Mouse (Mus musculus): ENCODE measurements around the gene Ttc1. TPM values are rescaled to one million over a fixed set of nuclear protein-coding genes. Genes with fewer than 3 reads are reported as not detected.

Gene Ttc1
- polyA plus RNA-seq, 1 experiment, result 48.7 TPM

GRCm38 (mm10) chr11:43700291-43700690 lies 47.5 kb downstream of the Ttc1 start:
- Histone ChIP-seq H3K27me3 (ENCODE audit: control insufficient read depth, insufficient read depth, low read length, poor library complexity, severe bottlenecking) (no peaks in the 10 kb centered on the region), H3K4me3 (ENCODE audit: low read depth, low read length) (no peak overlapping the region), H3K4me1 (ENCODE audit: control insufficient read depth, insufficient read depth, low read length) (no peaks in the 10 kb centered on the region), H3K9ac (ENCODE audit: low read depth, poor library complexity, severe bottlenecking) (no peak overlapping the region), H3K36me3 (ENCODE audit: control insufficient read depth, insufficient read depth, low read length, poor library complexity, severe bottlenecking) (peaks cover 34% of the 10 kb centered on the region), H3K27ac (ENCODE audit: insufficient read depth, low read length) (no peak overlapping the region), H3K9me3 (replicated peaks; ENCODE audit: control insufficient read depth, insufficient read depth, low read length, poor library complexity, severe bottlenecking) (no peaks in the 10 kb centered on the region)
- TF ChIP-seq CTCF (IDR thresholded peaks at IDR 0.05; ENCODE audit: low read depth, low read length) (no peak), EP300 (IDR thresholded peaks at IDR 0.05; ENCODE audit: insufficient read depth, low read depth, low read length) (no peak), POLR2A (IDR thresholded peaks at IDR 0.05; ENCODE audit: insufficient read depth, low read length) (no peak)

GRCm38 (mm10) chr11:43698621-43699020 lies 49.2 kb downstream of the Ttc1 start:
- no peaks in the 10 kb centered on the region for H3K9me3 ChIP-seq (replicated peaks; ENCODE audit: control insufficient read depth, insufficient read depth, low read length, poor library complexity, severe bottlenecking)
- no peak overlapping the region for H3K27ac ChIP-seq (ENCODE audit: insufficient read depth, low read length)
- H3K9ac ChIP-seq (ENCODE audit: low read depth, poor library complexity, severe bottlenecking), result no peak overlapping the region
- peaks cover 31% of the 10 kb centered on the region for H3K36me3 ChIP-seq (ENCODE audit: control insufficient read depth, insufficient read depth, low read length, poor library complexity, severe bottlenecking)
- no peaks in the 10 kb centered on the region for H3K4me1 ChIP-seq (ENCODE audit: control insufficient read depth, insufficient read depth, low read length)
- no peaks in the 10 kb centered on the region for H3K27me3 ChIP-seq (ENCODE audit: control insufficient read depth, insufficient read depth, low read length, poor library complexity, severe bottlenecking)
- TF ChIP-seq EP300 (IDR thresholded peaks at IDR 0.05; ENCODE audit: insufficient read depth, low read depth, low read length) (no peak), CTCF (IDR thresholded peaks at IDR 0.05; ENCODE audit: low read depth, low read length) (no peak), POLR2A (IDR thresholded peaks at IDR 0.05; ENCODE audit: insufficient read depth, low read length) (no peak)
- no peak overlapping the region for H3K4me3 ChIP-seq (ENCODE audit: low read depth, low read length)

GRCm38 (mm10) chr11:43696623-43697022 lies 51.2 kb downstream of the Ttc1 start:
- Histone ChIP-seq H3K27me3 (ENCODE audit: control insufficient read depth, insufficient read depth, low read length, poor library complexity, severe bottlenecking) (no peaks in the 10 kb centered on the region), H3K4me3 (ENCODE audit: low read depth, low read length) (no peak overlapping the region), H3K36me3 (ENCODE audit: control insufficient read depth, insufficient read depth, low read length, poor library complexity, severe bottlenecking) (peaks cover 41% of the 10 kb centered on the region), H3K9ac (ENCODE audit: low read depth, poor library complexity, severe bottlenecking) (no peak overlapping the region), H3K27ac (ENCODE audit: insufficient read depth, low read length) (no peak overlapping the region), H3K4me1 (ENCODE audit: control insufficient read depth, insufficient read depth, low read length) (no peaks in the 10 kb centered on the region), H3K9me3 (replicated peaks; ENCODE audit: control insufficient read depth, insufficient read depth, low read length, poor library complexity, severe bottlenecking) (no peaks in the 10 kb centered on the region)
- no peak for TF ChIP-seq CTCF (IDR thresholded peaks at IDR 0.05; ENCODE audit: low read depth, low read length)
- TF ChIP-seq POLR2A (IDR thresholded peaks at IDR 0.05; ENCODE audit: insufficient read depth, low read length), result no peak
- TF ChIP-seq EP300 (IDR thresholded peaks at IDR 0.05; ENCODE audit: insufficient read depth, low read depth, low read length), result no peak

- H3K4me1 ChIP-seq (ENCODE audit: control insufficient read depth, insufficient read depth, low read length), result peaks cover 2% of the 10 kb centered on the region
- peaks cover 69% of the 10 kb centered on the region for H3K36me3 ChIP-seq (ENCODE audit: control insufficient read depth, insufficient read depth, low read length, poor library complexity, severe bottlenecking)
- H3K27ac ChIP-seq (ENCODE audit: insufficient read depth, low read length), result no peak overlapping the region
- H3K9me3 ChIP-seq (replicated peaks; ENCODE audit: control insufficient read depth, insufficient read depth, low read length, poor library complexity, severe bottlenecking), result no peaks in the 10 kb centered on the region
- no peak overlapping the region for H3K4me3 ChIP-seq (ENCODE audit: low read depth, low read length)
- TF ChIP-seq EP300 (IDR thresholded peaks at IDR 0.05; ENCODE audit: insufficient read depth, low read depth, low read length) (no peak), POLR2A (IDR thresholded peaks at IDR 0.05; ENCODE audit: insufficient read depth, low read length) (no peak), CTCF (IDR thresholded peaks at IDR 0.05; ENCODE audit: low read depth, low read length) (no peak)
- no peak overlapping the region for H3K9ac ChIP-seq (ENCODE audit: low read depth, poor library complexity, severe bottlenecking)
- H3K27me3 ChIP-seq (ENCODE audit: control insufficient read depth, insufficient read depth, low read length, poor library complexity, severe bottlenecking), result no peaks in the 10 kb centered on the region
Measured at GRCm38 (mm10) chr11:43688850-43689249, 59.0 kb downstream of the Ttc1 start.

- no peaks in the 10 kb centered on the region for H3K9me3 ChIP-seq (replicated peaks; ENCODE audit: control insufficient read depth, insufficient read depth, low read length, poor library complexity, severe bottlenecking)
- peak overlapping the region; percentile 100 for H3K9ac ChIP-seq (ENCODE audit: low read depth, poor library complexity, severe bottlenecking)
- H3K36me3 ChIP-seq (ENCODE audit: control insufficient read depth, insufficient read depth, low read length, poor library complexity, severe bottlenecking), result peaks cover 28% of the 10 kb centered on the region
- TF ChIP-seq CTCF (IDR thresholded peaks at IDR 0.05; ENCODE audit: low read depth, low read length) (no peak), POLR2A (IDR thresholded peaks at IDR 0.05; ENCODE audit: insufficient read depth, low read length) (no peak)
- no peaks in the 10 kb centered on the region for H3K27me3 ChIP-seq (ENCODE audit: control insufficient read depth, insufficient read depth, low read length, poor library complexity, severe bottlenecking)
- H3K4me3 ChIP-seq (ENCODE audit: low read depth, low read length), result peak overlapping the region; percentile 75
- no peak overlapping the region for H3K27ac ChIP-seq (ENCODE audit: insufficient read depth, low read length)
- peaks cover 2% of the 10 kb centered on the region for H3K4me1 ChIP-seq (ENCODE audit: control insufficient read depth, insufficient read depth, low read length)
Measured at GRCm38 (mm10) chr11:43682415-43683217, 65.2 kb downstream of the Ttc1 start.

Measured in ES-Bruce4 (cell line).